Mouse (Mus musculus) intestine, postnatal 0 days (tissue): ENCODE measurements at regions not wholly inside any gene's neighbourhood (a gene's known extent, or its start where the extent isn't known, plus 50 kb on each side); places are given as distances from the start of the nearest gene placed in this dataset.
A peak's percentile ranks its signal among the peaks of the same experiment; 100 is the strongest.

ENCODE experiments used
- ATAC-seq: fragments of 200-750 bp; cut with Nextera tagmentation; 2 replicates; pipeline ENCODE4 v1.8.0; 2017; ENCODE audit warnings: mild to moderate bottlenecking, moderate TSS enrichment, moderate library complexity
- H3K27ac ChIP-seq: fragments of 300-500 bp; sonication (generic); 2 replicates; pipeline ENCODE4 v1.5.1; 2014; ENCODE audit warnings: mild to moderate bottlenecking, low read depth, low read length, moderate library complexity
- H3K27me3 ChIP-seq: fragments of 300-500 bp; sonication (generic); replicated peaks from 2 replicates; pipeline ENCODE4 v1.6.1; 2014; ENCODE audit warnings: low read length, mixed read lengths; ENCODE audit not compliant: control insufficient read depth, insufficient read depth
- H3K36me3 ChIP-seq: fragments of 300-500 bp; sonication (generic); 2 replicates; pipeline ENCODE4 v1.6.1; 2014; ENCODE audit warnings: mild to moderate bottlenecking, moderate library complexity; ENCODE audit not compliant: control insufficient read depth, insufficient read depth
- H3K4me1 ChIP-seq: fragments of 300-500 bp; sonication (generic); replicated peaks from 2 replicates; pipeline ENCODE4 v1.6.1; 2014; ENCODE audit warnings: antibody characterized with exemption, low read length, mixed read lengths; ENCODE audit not compliant: control insufficient read depth, insufficient read depth
- H3K4me2 ChIP-seq: fragments of 300-500 bp; sonication (generic); replicated peaks from 2 replicates; pipeline ENCODE4 v1.6.1; 2014; ENCODE audit warnings: low read depth, mild to moderate bottlenecking, moderate library complexity
- H3K4me3 ChIP-seq: fragments of 300-500 bp; sonication (generic); 2 replicates; pipeline ENCODE4 v1.5.1; 2014; ENCODE audit warnings: low read depth, low read length
- H3K9ac ChIP-seq: fragments of 300-500 bp; sonication (generic); 2 replicates; pipeline ENCODE4 v1.6.1; 2014; ENCODE audit warnings: mild to moderate bottlenecking, low read depth, low read length
- H3K9me3 ChIP-seq: fragments of 300-500 bp; sonication (generic); 2 replicates; pipeline ENCODE4 v1.6.1; 2016; ENCODE audit warnings: mixed run types; ENCODE audit not compliant: control insufficient read depth
- CTCF ChIP-seq: sonication (generic); IDR thresholded peaks from 2 replicates; pipeline ENCODE4 v1.5.1; 2016; ENCODE audit warnings: low read depth, mild to moderate bottlenecking, control low read depth, antibody characterized with exemption, moderate library complexity
- WGBS: fragments of 180-500 bp; shearing (Covaris S2); extraction: QIAGEN DNeasy Blood & Tissue Kit; methylation state at CpG from one replicate; pipeline ENCODE4 v1.1.7; 2014; 5-methylcytosine and 5-hydroxymethylcytosine counted together

- TF ChIP-seq CTCF, result no peak
- Histone ChIP-seq H3K4me2 (no peak overlapping the region), H3K4me3 (no peak overlapping the region), H3K9me3 (no peaks in the 10 kb centered on the region), H3K36me3 (no peaks in the 10 kb centered on the region), H3K9ac (no peak overlapping the region), H3K4me1 (no peaks in the 10 kb centered on the region), H3K27me3 (no peaks in the 10 kb centered on the region), H3K27ac (no peak overlapping the region)
- WGBS, result 45% methylated on average over 3 of the region's 3 CpGs
- ATAC-seq, result no peak
Measured at GRCm38 (mm10) chr5:81878563-81878962, 858.6 kb downstream of the Adgrl3 start.

DNA sequence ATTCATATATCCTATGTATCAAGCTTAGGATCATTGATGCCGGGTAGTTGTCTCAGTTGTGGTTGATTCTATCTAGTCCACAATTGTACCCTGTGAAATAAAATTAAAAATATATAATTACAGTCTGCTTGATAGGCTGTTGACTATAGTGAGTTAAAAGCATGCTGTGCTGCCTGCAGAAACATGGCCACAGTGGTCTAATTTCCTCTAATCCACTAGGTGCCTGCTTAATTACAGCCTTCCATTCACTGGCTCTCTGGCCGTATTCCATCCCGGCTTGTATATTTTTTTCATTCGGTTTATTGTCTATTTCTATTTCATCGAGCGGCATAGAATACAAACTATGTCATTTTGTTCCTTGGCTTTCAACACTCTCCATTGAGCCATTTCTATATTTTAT lies 873.4 kb downstream of the Adgrl3 start:
- H3K4me2 ChIP-seq, result no peak overlapping the region
- H3K27me3 ChIP-seq, result no peaks in the 10 kb centered on the region
- H3K4me1 ChIP-seq, result no peaks in the 10 kb centered on the region
- H3K9me3 ChIP-seq, result no peaks in the 10 kb centered on the region
- no peak for TF ChIP-seq CTCF
- WGBS, result 89% methylated on average over 6 of the region's 6 CpGs
- no peak overlapping the region for H3K4me3 ChIP-seq
- no peak for ATAC-seq
- H3K9ac ChIP-seq, result no peak overlapping the region
- no peak overlapping the region for H3K27ac ChIP-seq
- H3K36me3 ChIP-seq, result no peaks in the 10 kb centered on the region

DNA sequence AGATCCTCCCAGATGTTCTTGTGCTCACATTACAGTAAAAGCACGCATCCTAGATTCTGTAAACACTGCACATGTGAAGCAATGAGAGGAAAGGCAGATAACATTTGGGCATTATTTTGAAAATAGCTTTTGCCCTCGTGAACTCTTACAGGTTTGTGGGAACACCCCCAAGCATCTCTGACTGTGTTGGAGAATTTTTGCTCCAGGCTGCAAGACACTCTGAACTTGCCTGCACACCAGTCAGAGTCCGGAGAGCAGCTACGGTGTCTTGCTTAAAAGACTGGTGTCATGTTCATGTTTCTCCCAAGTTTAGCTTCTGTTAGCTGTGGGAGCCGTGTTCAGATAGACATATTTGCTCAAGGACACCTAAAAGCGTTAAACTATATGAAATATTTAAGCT lies 889.4 kb downstream of the Adgrl3 start:
- Histone ChIP-seq H3K27ac (no peak overlapping the region), H3K4me3 (no peak overlapping the region), H3K4me1 (0 out of 2 replicates have a peak, but pooled peaks cover 3% of the 10 kb centered on the region), H3K4me2 (no peak overlapping the region), H3K27me3 (no peaks in the 10 kb centered on the region), H3K9me3 (no peaks in the 10 kb centered on the region), H3K36me3 (no peaks in the 10 kb centered on the region), H3K9ac (no peak overlapping the region)
- WGBS, result 58% methylated on average over 6 of the region's 6 CpGs
- no peak for TF ChIP-seq CTCF
- no peak for ATAC-seq

DNA sequence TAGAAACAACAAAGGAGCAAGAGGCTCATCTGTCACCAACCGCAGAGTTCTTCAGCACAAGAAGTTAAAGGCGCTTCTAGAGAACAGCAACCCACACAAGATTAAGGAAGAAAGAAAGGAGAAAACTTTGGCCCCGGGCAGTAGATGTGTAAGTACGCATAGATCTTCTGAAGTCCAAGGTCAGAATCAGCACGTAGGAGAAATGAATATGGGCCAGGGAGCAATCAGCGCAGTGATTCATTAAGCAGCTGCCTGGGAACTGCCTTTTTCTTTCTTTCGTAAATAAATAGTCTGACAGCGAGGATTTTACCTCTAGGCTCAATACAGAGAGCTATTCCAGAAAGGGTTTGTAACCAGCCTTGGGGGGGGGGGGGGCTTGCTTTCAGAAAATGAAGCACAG lies 890.0 kb downstream of the Adgrl3 start:
- no peak overlapping the region for H3K4me3 ChIP-seq
- H3K4me1 ChIP-seq, result 0 out of 2 replicates have a peak, but pooled peaks cover 3% of the 10 kb centered on the region
- H3K4me2 ChIP-seq, result peak overlapping the region; percentile 17; the same call in 1 of the 2 replicates
- no peak overlapping the region for H3K9ac ChIP-seq
- WGBS, result 19% methylated on average over 8 of the region's 8 CpGs
- TF ChIP-seq CTCF, result no peak
- H3K9me3 ChIP-seq, result no peaks in the 10 kb centered on the region
- no peaks in the 10 kb centered on the region for H3K36me3 ChIP-seq
- H3K27me3 ChIP-seq, result no peaks in the 10 kb centered on the region
- no peak overlapping the region; the same call in 1 of the 2 replicates for H3K27ac ChIP-seq
- ATAC-seq, result peak; percentile 86

- H3K4me1 ChIP-seq, result no peaks in the 10 kb centered on the region
- no peak overlapping the region for H3K27ac ChIP-seq
- no peaks in the 10 kb centered on the region for H3K36me3 ChIP-seq
- no peak for ATAC-seq
- H3K9me3 ChIP-seq, result no peaks in the 10 kb centered on the region
- H3K9ac ChIP-seq, result no peak overlapping the region
- no peaks in the 10 kb centered on the region for H3K27me3 ChIP-seq
- no peak overlapping the region for H3K4me3 ChIP-seq
- TF ChIP-seq CTCF, result no peak
- no peak overlapping the region for H3K4me2 ChIP-seq
Measured at GRCm38 (mm10) chr5:81916667-81917066, 896.7 kb downstream of the Adgrl3 start.

- Histone ChIP-seq H3K27me3 (no peaks in the 10 kb centered on the region), H3K4me2 (no peak overlapping the region), H3K36me3 (no peaks in the 10 kb centered on the region), H3K9me3 (no peaks in the 10 kb centered on the region), H3K4me3 (no peak overlapping the region), H3K9ac (no peak overlapping the region), H3K4me1 (no peaks in the 10 kb centered on the region), H3K27ac (no peak overlapping the region)
- no peak for TF ChIP-seq CTCF
- WGBS, result 47% methylated on average over 5 of the region's 5 CpGs
- ATAC-seq, result peak; percentile 97
Measured at GRCm38 (mm10) chr5:81940798-81941197, 920.9 kb downstream of the Adgrl3 start.
